Mouse (Mus musculus): ENCODE results near the gene Rrp15. TPM values are rescaled to one million over a fixed set of nuclear protein-coding genes. Genes with fewer than 3 reads are reported as not detected.

Rrp15 gene
- 32.3 and 33.1 TPM in 2 replicates for polyA plus RNA-seq (2015; fragmentation: Nextera tagmentation; extraction: Ambion mirVana)

DNA sequence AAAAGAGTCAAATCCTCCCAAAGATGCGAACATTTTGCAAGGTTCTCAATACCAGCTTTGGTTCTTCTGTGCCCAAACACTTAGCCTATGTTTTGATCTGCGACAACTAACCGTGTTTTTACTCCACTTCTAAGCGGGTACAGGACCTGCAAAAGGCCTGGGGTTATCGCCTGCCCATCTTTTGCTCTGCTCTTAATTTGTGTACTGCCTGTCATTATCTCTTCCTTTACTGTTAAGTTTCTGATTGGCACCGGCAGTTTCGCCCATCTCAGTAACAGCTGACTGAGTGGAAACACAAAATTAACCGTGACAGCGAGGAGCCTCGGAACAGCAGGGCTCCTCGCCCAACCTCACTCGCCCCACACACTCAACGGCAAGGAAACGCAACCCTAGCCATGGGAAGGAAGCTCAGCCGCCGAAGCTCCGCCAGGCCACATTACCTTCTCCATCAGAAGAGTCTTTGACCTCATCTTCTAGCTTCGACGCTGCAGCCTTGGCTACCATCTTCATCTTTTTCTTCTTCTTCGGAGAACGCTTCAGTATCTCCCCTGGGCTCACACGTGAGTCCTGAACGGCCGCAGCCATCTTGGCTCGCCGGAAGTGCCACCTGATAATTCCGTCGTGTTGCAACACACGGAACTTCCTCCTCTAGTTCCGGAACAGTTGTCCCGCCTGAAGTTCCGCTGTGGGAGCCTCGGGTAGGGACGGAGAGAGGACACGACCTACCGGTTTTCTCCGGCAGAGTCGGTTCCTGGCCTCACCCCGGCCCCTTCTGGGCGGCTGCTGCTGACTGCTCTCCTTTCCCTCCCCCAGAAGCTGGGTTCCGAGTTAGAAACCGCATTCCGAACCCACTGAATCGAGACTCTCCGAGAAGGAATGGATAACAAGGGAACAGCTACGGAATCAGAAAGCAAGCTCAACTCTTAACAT is at the start of gene Rrp15:
Rrp15 (minus strand) TSS at position 635 of the 930 bp plus-strand sequence.
- Histone ChIP-seq H3K9me3 (ENCODE audit: control insufficient read depth, low read length) (no peaks in the 10 kb centered on the region), H3K36me3 (ENCODE audit: control insufficient read depth, insufficient read depth, low read length) (no peaks in the 10 kb centered on the region), H3K27me3 (ENCODE audit: control insufficient read depth, insufficient read depth, low read length) (no peaks in the 10 kb centered on the region), H3K9ac (ENCODE audit: low read length) (peak within 1 kb of the TSS; percentile 84), H3K4me1 (replicated peaks; ENCODE audit: control insufficient read depth, insufficient read depth) (no peaks in the 10 kb centered on the region), H3K27ac (replicated peaks) (peak within 1 kb of the TSS; percentile 65), H3K4me3 (ENCODE audit: low read depth, low read length) (peak within 1 kb of the TSS; percentile 72), H3K4me2 (replicated peaks; ENCODE audit: low read depth) (peak within 1 kb of the TSS; percentile 81)
- ATAC-seq (ENCODE audit: low FRiP score, low TSS enrichment) (peak; percentile 98), DNase-seq (ENCODE audit: low spot score) (peak; percentile 90)
- TF ChIP-seq EP300 (optimal IDR thresholded peaks at IDR 0.05) (no peak), CTCF (IDR thresholded peaks at IDR 0.05; ENCODE audit: low read depth) (peak; percentile 13; the same call in 1 of the 2 replicates)
- WGBS = under 1% methylated on average over 46 of the region's 46 CpGs

- no peaks in the 10 kb centered on the region for H3K27me3 ChIP-seq (ENCODE audit: control insufficient read depth, insufficient read depth, low read length)
- H3K4me3 ChIP-seq (ENCODE audit: low read depth, low read length) = no peak overlapping the region
- H3K9ac ChIP-seq (ENCODE audit: low read length) = no peak overlapping the region
- WGBS = 71% methylated on average over 6 of the region's 6 CpGs
- no peak for TF ChIP-seq CTCF (IDR thresholded peaks at IDR 0.05; ENCODE audit: low read depth)
- no peak for TF ChIP-seq EP300 (optimal IDR thresholded peaks at IDR 0.05)
- no peaks in the 10 kb centered on the region for H3K4me1 ChIP-seq (replicated peaks; ENCODE audit: control insufficient read depth, insufficient read depth)
- H3K4me2 ChIP-seq (replicated peaks; ENCODE audit: low read depth) = no peak overlapping the region
- no peak overlapping the region for H3K27ac ChIP-seq (replicated peaks)
- ATAC-seq (ENCODE audit: low FRiP score, low TSS enrichment) = no peak
- H3K36me3 ChIP-seq (ENCODE audit: control insufficient read depth, insufficient read depth, low read length) = no peaks in the 10 kb centered on the region
- no peaks in the 10 kb centered on the region for H3K9me3 ChIP-seq (ENCODE audit: control insufficient read depth, low read length)
- no peak for DNase-seq (ENCODE audit: low spot score)
Observed at GRCm38 (mm10) chr1:186797991-186798390, 48.8 kb upstream of the Rrp15 start.

- Histone ChIP-seq H3K4me1 (replicated peaks; ENCODE audit: control insufficient read depth, insufficient read depth) (no peaks in the 10 kb centered on the region), H3K27ac (replicated peaks) (no peak overlapping the region), H3K9me3 (ENCODE audit: control insufficient read depth, low read length) (no peaks in the 10 kb centered on the region), H3K36me3 (ENCODE audit: control insufficient read depth, insufficient read depth, low read length) (no peaks in the 10 kb centered on the region), H3K4me3 (ENCODE audit: low read depth, low read length) (no peak overlapping the region), H3K4me2 (replicated peaks; ENCODE audit: low read depth) (no peak overlapping the region), H3K27me3 (ENCODE audit: control insufficient read depth, insufficient read depth, low read length) (no peaks in the 10 kb centered on the region), H3K9ac (ENCODE audit: low read length) (no peak overlapping the region)
- TF ChIP-seq EP300 (optimal IDR thresholded peaks at IDR 0.05) = no peak
- TF ChIP-seq CTCF (IDR thresholded peaks at IDR 0.05; ENCODE audit: low read depth) = no peak
- DNase-seq (ENCODE audit: low spot score) = no peak
- no peak for ATAC-seq (ENCODE audit: low FRiP score, low TSS enrichment)
- 88% methylated on average over 4 of the region's 4 CpGs for WGBS
Observed at GRCm38 (mm10) chr1:186785359-186785758, 36.2 kb upstream of the Rrp15 start.

- TF ChIP-seq EP300 (optimal IDR thresholded peaks at IDR 0.05) (no peak), CTCF (IDR thresholded peaks at IDR 0.05; ENCODE audit: low read depth) (no peak)
- Histone ChIP-seq H3K4me3 (ENCODE audit: low read depth, low read length) (no peak overlapping the region), H3K4me2 (replicated peaks; ENCODE audit: low read depth) (no peak overlapping the region), H3K9me3 (ENCODE audit: control insufficient read depth, low read length) (no peaks in the 10 kb centered on the region), H3K9ac (ENCODE audit: low read length) (no peak overlapping the region), H3K4me1 (replicated peaks; ENCODE audit: control insufficient read depth, insufficient read depth) (no peaks in the 10 kb centered on the region), H3K36me3 (ENCODE audit: control insufficient read depth, insufficient read depth, low read length) (no peaks in the 10 kb centered on the region), H3K27me3 (ENCODE audit: control insufficient read depth, insufficient read depth, low read length) (no peaks in the 10 kb centered on the region), H3K27ac (replicated peaks) (no peak overlapping the region)
- 51% methylated on average over 2 of the region's 2 CpGs for WGBS
- DNase-seq (ENCODE audit: low spot score) = no peak
- ATAC-seq (ENCODE audit: low FRiP score, low TSS enrichment) = no peak
Observed at GRCm38 (mm10) chr1:186780826-186781225, 31.7 kb upstream of the Rrp15 start.

DNA sequence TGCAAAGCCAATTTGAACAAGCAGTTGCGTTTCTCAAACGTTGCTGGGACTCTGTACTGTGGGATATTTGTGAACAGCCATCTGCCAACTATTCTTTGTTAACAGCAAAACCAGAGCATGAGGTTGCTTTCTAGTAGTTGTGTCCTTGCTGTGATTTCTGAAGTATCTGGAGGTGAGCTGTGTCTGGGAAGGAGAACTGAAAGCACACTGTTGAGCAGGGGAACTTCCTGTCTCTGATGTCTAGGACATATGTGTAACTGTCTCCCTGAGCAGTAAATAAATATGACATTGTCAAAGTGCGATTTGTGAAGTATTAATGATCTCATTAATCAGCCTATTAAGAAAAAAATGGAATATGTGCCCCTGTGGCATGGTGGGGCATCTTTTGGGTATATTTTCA is 24.0 kb upstream of the Rrp15 start:
- H3K27ac ChIP-seq (replicated peaks) = no peak overlapping the region
- no peak for TF ChIP-seq CTCF (IDR thresholded peaks at IDR 0.05; ENCODE audit: low read depth)
- no peak for TF ChIP-seq EP300 (optimal IDR thresholded peaks at IDR 0.05)
- no peaks in the 10 kb centered on the region for H3K4me1 ChIP-seq (replicated peaks; ENCODE audit: control insufficient read depth, insufficient read depth)
- H3K27me3 ChIP-seq (ENCODE audit: control insufficient read depth, insufficient read depth, low read length) = no peaks in the 10 kb centered on the region
- ATAC-seq (ENCODE audit: low FRiP score, low TSS enrichment) = no peak
- WGBS = 65% methylated on average over 3 of the region's 3 CpGs
- no peak for DNase-seq (ENCODE audit: low spot score)
- no peaks in the 10 kb centered on the region for H3K9me3 ChIP-seq (ENCODE audit: control insufficient read depth, low read length)
- H3K4me2 ChIP-seq (replicated peaks; ENCODE audit: low read depth) = no peak overlapping the region
- H3K4me3 ChIP-seq (ENCODE audit: low read depth, low read length) = no peak overlapping the region
- H3K9ac ChIP-seq (ENCODE audit: low read length) = no peak overlapping the region
- H3K36me3 ChIP-seq (ENCODE audit: control insufficient read depth, insufficient read depth, low read length) = no peaks in the 10 kb centered on the region

DNA sequence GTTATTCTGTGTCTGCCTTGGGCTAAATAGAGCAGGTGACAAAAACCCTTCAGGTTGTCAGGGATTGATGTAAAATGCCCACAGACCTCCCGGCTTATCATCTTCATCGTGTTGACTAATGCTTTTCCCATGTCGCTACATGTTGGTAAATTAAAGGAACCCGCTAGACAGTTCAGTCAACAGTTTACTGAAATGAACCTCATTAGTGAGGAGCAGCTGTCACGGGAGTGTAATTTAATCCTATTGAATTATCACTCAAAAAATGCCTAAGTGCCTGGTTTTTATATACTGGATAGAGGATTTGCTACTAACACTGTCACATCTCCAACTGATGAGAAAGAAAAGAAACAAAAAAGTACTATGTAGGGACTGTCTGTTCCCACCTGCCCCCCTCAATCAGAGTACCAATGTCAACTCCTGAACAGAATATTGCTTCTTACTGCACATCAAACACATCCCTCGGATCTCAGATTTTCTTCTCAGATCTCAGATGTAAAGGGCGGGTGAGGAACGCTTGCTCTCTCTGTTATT is 23.5 kb upstream of the Rrp15 start:
- Histone ChIP-seq H3K27ac (replicated peaks) (no peak overlapping the region), H3K36me3 (ENCODE audit: control insufficient read depth, insufficient read depth, low read length) (no peaks in the 10 kb centered on the region), H3K4me2 (replicated peaks; ENCODE audit: low read depth) (no peak overlapping the region), H3K9ac (ENCODE audit: low read length) (no peak overlapping the region), H3K4me1 (replicated peaks; ENCODE audit: control insufficient read depth, insufficient read depth) (no peaks in the 10 kb centered on the region), H3K27me3 (ENCODE audit: control insufficient read depth, insufficient read depth, low read length) (no peaks in the 10 kb centered on the region), H3K9me3 (ENCODE audit: control insufficient read depth, low read length) (no peaks in the 10 kb centered on the region), H3K4me3 (ENCODE audit: low read depth, low read length) (no peak overlapping the region)
- no peak for TF ChIP-seq CTCF (IDR thresholded peaks at IDR 0.05; ENCODE audit: low read depth)
- 50% methylated on average over 8 of the region's 8 CpGs for WGBS
- DNase-seq (ENCODE audit: low spot score) (no peak), ATAC-seq (ENCODE audit: low FRiP score, low TSS enrichment) (no peak)
